Mouse (Mus musculus) CH12.LX (cell line): ENCODE measurements around the gene Pdk2.

Experiments used
- HCFC1 ChIP-seq: IDR thresholded peaks from 2 replicates; pipeline ENCODE4 v1.6.1; 2012; ENCODE audit warnings: low read depth, mild to moderate bottlenecking, inconsistent platforms, low read length, improper control_type of control experiment
- KAT2A ChIP-seq: IDR thresholded peaks from 2 replicates; pipeline ENCODE4 v1.6.1; 2012; ENCODE audit warnings: low read length, improper control_type of control experiment, inconsistent platforms; ENCODE audit not compliant: insufficient replicate concordance
- POLR2A ChIP-seq: IDR thresholded peaks from 2 replicates; pipeline ENCODE4 v1.6.1; 2011; ENCODE audit warnings: low read depth, mild to moderate bottlenecking, improper control_type of control experiment, low read length

DNA sequence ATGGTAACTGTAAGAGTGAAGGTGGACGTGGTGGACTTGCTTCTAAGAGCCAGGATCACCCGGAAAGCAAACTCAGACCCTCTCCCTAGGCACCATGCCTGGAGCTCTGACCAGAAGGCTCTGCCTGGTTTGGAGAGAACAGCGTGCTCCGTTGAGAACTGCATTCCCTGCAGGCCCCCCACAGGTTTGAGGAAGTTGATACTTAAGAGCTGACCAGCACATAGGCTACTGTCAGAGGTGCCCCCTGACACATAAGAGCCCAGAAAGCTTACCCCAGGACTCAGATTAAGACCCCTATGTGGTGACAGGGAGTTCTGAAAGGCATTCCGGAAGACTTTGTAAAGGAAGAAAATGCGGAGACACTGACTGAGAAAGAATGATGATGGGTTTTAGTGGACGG is 47.1 kb upstream of the Pdk2 start:
- TF ChIP-seq HCFC1 (no peak), POLR2A (no peak), KAT2A (no peak)
